Mouse (Mus musculus): ENCODE measurements at regions not wholly inside any gene's neighbourhood (a gene's known extent, or its start where the extent isn't known, plus 50 kb on each side); places are given as distances from the start of the nearest gene placed in this dataset.

GRCm38 (mm10) chr5:35159854-35160253, 54.3 kb upstream of the Lrpap1 start:
- H3K4me1 ChIP-seq (ENCODE audit: control insufficient read depth, insufficient read depth, low read length), result peaks cover 34% of the 10 kb centered on the region
- ATAC-seq (replicated peaks; ENCODE audit: insufficient number of reproducible peaks, low FRiP score, low TSS enrichment), result no peak

GRCm38 (mm10) chr5:35159178-35159661, 53.7 kb upstream of the Lrpap1 start:
- H3K9me3 ChIP-seq (replicated peaks; ENCODE audit: control insufficient read depth, low read length), result no peaks in the 10 kb centered on the region
- no peak overlapping the region for H3K9ac ChIP-seq (ENCODE audit: low read depth, low read length)
- 0 out of 2 replicates have a peak overlapping the region, but pooled peaks have one; percentile 0 for H3K4me3 ChIP-seq (ENCODE audit: low read depth, low read length)
- H3K27ac ChIP-seq (ENCODE audit: low read depth, low read length), result peak overlapping the region; percentile 77
- H3K36me3 ChIP-seq (ENCODE audit: control insufficient read depth, insufficient read depth, low read length), result no peaks in the 10 kb centered on the region
- H3K4me1 ChIP-seq (ENCODE audit: control insufficient read depth, insufficient read depth, low read length), result peaks cover 34% of the 10 kb centered on the region
- ATAC-seq (replicated peaks; ENCODE audit: insufficient number of reproducible peaks, low FRiP score, low TSS enrichment), result no peak
- H3K27me3 ChIP-seq (ENCODE audit: control insufficient read depth, insufficient read depth, low read length), result no peaks in the 10 kb centered on the region
- 41% methylated on average over 9 of the region's 9 CpGs for WGBS (ENCODE audit: insufficient replicate concordance)
- H3K4me2 ChIP-seq, result peak overlapping the region; percentile 29

More at GRCm38 (mm10) chr5:35159854-35160253, 54.3 kb upstream of the Lrpap1 start:
- Histone ChIP-seq H3K4me2 (peak overlapping the region; percentile 29), H3K4me3 (ENCODE audit: low read depth, low read length) (0 out of 2 replicates have a peak overlapping the region, but pooled peaks have one; percentile 0), H3K36me3 (ENCODE audit: control insufficient read depth, insufficient read depth, low read length) (no peaks in the 10 kb centered on the region), H3K27me3 (ENCODE audit: control insufficient read depth, insufficient read depth, low read length) (no peaks in the 10 kb centered on the region), H3K9ac (ENCODE audit: low read depth, low read length) (no peak overlapping the region), H3K9me3 (replicated peaks; ENCODE audit: control insufficient read depth, low read length) (no peaks in the 10 kb centered on the region), H3K27ac (ENCODE audit: low read depth, low read length) (0 out of 2 replicates have a peak overlapping the region, but pooled peaks have one; percentile 46)
- 71% methylated on average over 4 of the region's 4 CpGs for WGBS (ENCODE audit: insufficient replicate concordance)

- Histone ChIP-seq H3K27me3 (ENCODE audit: control insufficient read depth, insufficient read depth, low read length) (no peaks in the 10 kb centered on the region), H3K9me3 (replicated peaks; ENCODE audit: control insufficient read depth, low read length) (no peaks in the 10 kb centered on the region), H3K9ac (ENCODE audit: low read depth, low read length) (no peak overlapping the region), H3K4me1 (ENCODE audit: control insufficient read depth, insufficient read depth, low read length) (peaks cover 34% of the 10 kb centered on the region), H3K27ac (ENCODE audit: low read depth, low read length) (peak overlapping the region; percentile 77), H3K4me2 (peak overlapping the region; percentile 29), H3K4me3 (ENCODE audit: low read depth, low read length) (0 out of 2 replicates have a peak overlapping the region, but pooled peaks have one; percentile 0), H3K36me3 (ENCODE audit: control insufficient read depth, insufficient read depth, low read length) (no peaks in the 10 kb centered on the region)
- 24% methylated on average over 8 of the region's 8 CpGs for WGBS (ENCODE audit: insufficient replicate concordance)
- no peak for ATAC-seq (replicated peaks; ENCODE audit: insufficient number of reproducible peaks, low FRiP score, low TSS enrichment)
These were observed 52.9 kb upstream of the Lrpap1 start for GRCm38 (mm10) chr5:35158346-35159047.

GRCm38 (mm10) chr5:35156371-35156770, 50.8 kb upstream of the Lrpap1 start:
- H3K4me1 ChIP-seq (ENCODE audit: control insufficient read depth, insufficient read depth, low read length), result peaks cover 39% of the 10 kb centered on the region
- ATAC-seq (replicated peaks; ENCODE audit: insufficient number of reproducible peaks, low FRiP score, low TSS enrichment), result no peak
- 67% methylated on average over 7 of the region's 7 CpGs for WGBS (ENCODE audit: insufficient replicate concordance)

GRCm38 (mm10) chr5:35155717-35156116, 50.2 kb upstream of the Lrpap1 start:
- peaks cover 4% of the 10 kb centered on the region for H3K9me3 ChIP-seq (replicated peaks; ENCODE audit: control insufficient read depth, low read length)
- WGBS (ENCODE audit: insufficient replicate concordance), result 83% methylated on average over 3 of the region's 3 CpGs
- H3K4me3 ChIP-seq (ENCODE audit: low read depth, low read length), result no peak overlapping the region
- ATAC-seq (replicated peaks; ENCODE audit: insufficient number of reproducible peaks, low FRiP score, low TSS enrichment), result no peak
- no peaks in the 10 kb centered on the region for H3K36me3 ChIP-seq (ENCODE audit: control insufficient read depth, insufficient read depth, low read length)
- no peaks in the 10 kb centered on the region for H3K27me3 ChIP-seq (ENCODE audit: control insufficient read depth, insufficient read depth, low read length)
- peaks cover 34% of the 10 kb centered on the region for H3K4me1 ChIP-seq (ENCODE audit: control insufficient read depth, insufficient read depth, low read length)
- H3K9ac ChIP-seq (ENCODE audit: low read depth, low read length), result no peak overlapping the region
- H3K27ac ChIP-seq (ENCODE audit: low read depth, low read length), result no peak overlapping the region
- no peak overlapping the region for H3K4me2 ChIP-seq

More at GRCm38 (mm10) chr5:35156371-35156770, 50.8 kb upstream of the Lrpap1 start:
- Histone ChIP-seq H3K27me3 (ENCODE audit: control insufficient read depth, insufficient read depth, low read length) (no peaks in the 10 kb centered on the region), H3K27ac (ENCODE audit: low read depth, low read length) (no peak overlapping the region), H3K36me3 (ENCODE audit: control insufficient read depth, insufficient read depth, low read length) (no peaks in the 10 kb centered on the region), H3K4me2 (no peak overlapping the region), H3K9me3 (replicated peaks; ENCODE audit: control insufficient read depth, low read length) (peaks cover under 1% of the 10 kb centered on the region), H3K9ac (ENCODE audit: low read depth, low read length) (no peak overlapping the region), H3K4me3 (ENCODE audit: low read depth, low read length) (no peak overlapping the region)

All from heart, embryonic 11.5 days (tissue).